Mouse (Mus musculus) megakaryocyte, embryonic 14.5 days (primary cell): ENCODE data around the gene Fkbp7. TPM values are rescaled to one million over a fixed set of nuclear protein-coding genes. Genes with fewer than 3 reads are reported as not detected.

ENCODE experiments used
- H3K27me3 ChIP-seq: replicated peaks from 2 replicates; pipeline ENCODE3; 2012; ENCODE audit warnings: inconsistent platforms
- H3K36me3 ChIP-seq: replicated peaks from 2 replicates; pipeline ENCODE3; 2012; ENCODE audit warnings: low read length, inconsistent platforms, mixed read lengths
- H3K4me1 ChIP-seq: 2 replicates; pipeline ENCODE4 v1.6.1; 2012; ENCODE audit warnings: inconsistent platforms
- H3K4me3 ChIP-seq: replicated peaks from 2 replicates; pipeline ENCODE3; 2012; ENCODE audit warnings: moderate library complexity, mild to moderate bottlenecking, inconsistent platforms
- H3K9me3 ChIP-seq: 2 replicates; pipeline ENCODE4 v1.6.1; 2012; ENCODE audit warnings: inconsistent platforms
- FLI1 ChIP-seq: IDR thresholded peaks from 2 replicates; pipeline ENCODE4 v1.6.1; 2012; ENCODE audit warnings: low read length, inconsistent platforms, mixed read lengths
- GATA1 ChIP-seq: IDR thresholded peaks from 3 replicates; pipeline ENCODE4 v1.6.1; 2012; ENCODE audit warnings: mixed read lengths, low read length, inconsistent platforms, borderline replicate concordance
- polyA plus RNA-seq: library from polyadenylated mRNA; stranded (reverse); fragments of >175 nt; gene quantifications from 2 replicates; pipeline ENCODE4 v1.2.3, GENCODE M21; 2012; ENCODE audit warnings: low replicate concordance; ENCODE audit not compliant: insufficient read depth

Gene Fkbp7
- polyA plus RNA-seq, 1 experiment = not detected

DNA sequence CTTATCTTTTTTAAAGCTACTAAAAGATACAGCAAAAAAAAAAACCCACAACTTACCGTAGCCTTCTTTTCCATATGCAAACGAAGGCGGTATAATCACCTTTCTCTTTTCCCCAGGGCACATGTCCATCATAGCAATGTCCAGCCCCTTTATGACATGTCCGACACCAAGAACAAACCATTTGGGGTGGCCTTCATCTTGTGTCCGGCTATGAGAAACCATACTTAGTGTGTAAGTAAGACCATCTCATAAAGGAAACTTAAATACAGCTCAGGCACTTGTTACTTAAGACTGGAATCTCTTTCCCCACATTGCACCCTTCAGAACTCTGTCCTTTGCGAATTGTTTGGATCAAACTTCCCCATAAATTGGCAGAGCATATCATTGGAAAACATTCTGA lies 1.3 kb downstream of the Fkbp7 start:
- Histone ChIP-seq H3K4me3 (peak overlapping the region; percentile 94), H3K4me1 (peaks cover 44% of the 10 kb centered on the region), H3K27me3 (no peaks in the 10 kb centered on the region), H3K36me3 (peaks cover 24% of the 10 kb centered on the region), H3K9me3 (no peaks in the 10 kb centered on the region)
- TF ChIP-seq GATA1 (no peak), FLI1 (no peak)

DNA sequence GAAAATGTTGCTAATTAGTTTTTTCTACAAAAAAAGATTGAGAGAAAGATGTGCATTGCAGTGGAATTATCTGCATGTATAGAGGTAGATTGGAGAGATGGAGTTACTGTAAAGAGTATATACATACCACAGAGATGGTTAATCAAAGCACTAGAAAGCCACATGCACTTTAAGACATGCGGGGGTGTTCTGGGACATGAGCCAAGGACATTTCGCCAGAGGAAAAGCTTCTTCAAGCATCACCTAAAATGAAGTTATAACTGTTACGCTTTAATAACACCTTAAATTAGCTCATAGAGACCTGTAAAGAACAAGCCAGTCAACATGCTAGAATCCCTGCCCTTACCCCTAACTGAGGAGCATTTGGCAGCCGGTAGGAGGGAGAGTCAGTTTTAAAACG lies 5.7 kb downstream of the Fkbp7 start:
- Histone ChIP-seq H3K4me1 (peaks cover 16% of the 10 kb centered on the region; the same call in 1 of the 2 replicates), H3K27me3 (no peaks in the 10 kb centered on the region), H3K4me3 (no peak overlapping the region), H3K9me3 (no peaks in the 10 kb centered on the region), H3K36me3 (peaks cover 61% of the 10 kb centered on the region)
- no peak for TF ChIP-seq FLI1
- no peak for TF ChIP-seq GATA1

DNA sequence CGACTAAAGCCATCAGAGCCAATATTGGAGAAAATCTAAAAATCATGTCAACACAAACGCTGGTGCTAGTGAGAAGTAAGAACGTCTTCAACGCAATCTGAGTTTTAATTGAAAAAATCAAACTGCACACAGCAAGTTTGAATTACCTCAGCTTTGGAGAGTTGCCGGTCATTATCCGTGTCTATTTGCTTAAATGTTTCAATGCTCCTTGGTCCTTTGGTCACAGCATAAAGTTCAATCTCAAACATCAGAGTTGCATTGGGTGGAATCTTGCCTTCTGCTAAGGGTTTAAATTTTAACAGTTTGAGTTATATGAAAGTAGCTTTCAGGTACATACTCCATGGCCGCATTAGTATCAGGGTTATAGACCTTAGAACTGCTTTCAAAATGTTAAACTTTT lies 7.4 kb downstream of the Fkbp7 start:
- Histone ChIP-seq H3K4me1 (peaks cover 6% of the 10 kb centered on the region; the same call in 1 of the 2 replicates), H3K4me3 (no peak overlapping the region), H3K9me3 (no peaks in the 10 kb centered on the region), H3K36me3 (peaks cover 69% of the 10 kb centered on the region), H3K27me3 (no peaks in the 10 kb centered on the region)
- TF ChIP-seq GATA1 (no peak), FLI1 (no peak)

- Histone ChIP-seq H3K9me3 (no peaks in the 10 kb centered on the region), H3K27me3 (peaks cover 4% of the 10 kb centered on the region), H3K4me3 (no peak overlapping the region), H3K4me1 (peaks cover 16% of the 10 kb centered on the region), H3K36me3 (peaks cover 29% of the 10 kb centered on the region)
- no peak for TF ChIP-seq FLI1
- no peak for TF ChIP-seq GATA1
Measured at GRCm38 (mm10) chr2:76659419-76659818, 13.5 kb downstream of the Fkbp7 start.

GRCm38 (mm10) chr2:76658551-76658950 lies 14.4 kb downstream of the Fkbp7 start:
- TF ChIP-seq FLI1 = no peak
- no peak for TF ChIP-seq GATA1
- H3K4me1 ChIP-seq = peaks cover 16% of the 10 kb centered on the region
- no peaks in the 10 kb centered on the region for H3K9me3 ChIP-seq
- peaks cover 21% of the 10 kb centered on the region for H3K36me3 ChIP-seq
- no peak overlapping the region for H3K4me3 ChIP-seq
- H3K27me3 ChIP-seq = peaks cover 4% of the 10 kb centered on the region

- Histone ChIP-seq H3K27me3 (peaks cover 4% of the 10 kb centered on the region), H3K4me1 (peaks cover 16% of the 10 kb centered on the region), H3K36me3 (no peaks in the 10 kb centered on the region), H3K9me3 (no peaks in the 10 kb centered on the region), H3K4me3 (peak overlapping the region; percentile 65)
- TF ChIP-seq FLI1 (no peak), GATA1 (no peak)
Measured at GRCm38 (mm10) chr2:76655982-76656381, 16.9 kb downstream of the Fkbp7 start.

GRCm38 (mm10) chr2:76655444-76655843 lies 17.5 kb downstream of the Fkbp7 start:
- H3K9me3 ChIP-seq = no peaks in the 10 kb centered on the region
- H3K36me3 ChIP-seq = no peaks in the 10 kb centered on the region
- TF ChIP-seq GATA1 (no peak), FLI1 (no peak)
- peaks cover 4% of the 10 kb centered on the region for H3K27me3 ChIP-seq
- peak overlapping the region; percentile 73 for H3K4me3 ChIP-seq
- peaks cover 16% of the 10 kb centered on the region for H3K4me1 ChIP-seq

DNA sequence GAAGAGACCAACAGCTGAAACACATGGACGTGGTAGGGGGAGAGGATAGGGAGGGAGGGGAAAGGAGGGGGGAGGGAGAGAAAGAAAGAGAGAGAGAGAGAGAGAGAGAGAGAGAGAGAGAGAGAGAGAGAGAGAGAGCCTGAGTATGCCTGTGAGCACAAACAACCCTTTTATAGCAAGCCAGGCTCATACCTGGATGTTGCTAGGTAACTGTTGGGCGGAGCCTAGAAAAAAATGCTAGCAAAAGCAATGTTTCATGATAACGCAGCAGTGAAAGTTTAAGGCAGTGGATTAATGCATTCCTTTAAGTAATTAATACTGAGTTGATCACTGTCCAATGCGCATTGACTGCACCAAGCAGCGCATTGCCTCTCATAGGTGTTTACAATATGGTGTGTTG lies 18.3 kb downstream of the Fkbp7 start:
- Histone ChIP-seq H3K27me3 (peaks cover 4% of the 10 kb centered on the region), H3K9me3 (no peaks in the 10 kb centered on the region), H3K4me3 (no peak overlapping the region), H3K4me1 (peaks cover 16% of the 10 kb centered on the region), H3K36me3 (no peaks in the 10 kb centered on the region)
- TF ChIP-seq GATA1 (no peak), FLI1 (no peak)

DNA sequence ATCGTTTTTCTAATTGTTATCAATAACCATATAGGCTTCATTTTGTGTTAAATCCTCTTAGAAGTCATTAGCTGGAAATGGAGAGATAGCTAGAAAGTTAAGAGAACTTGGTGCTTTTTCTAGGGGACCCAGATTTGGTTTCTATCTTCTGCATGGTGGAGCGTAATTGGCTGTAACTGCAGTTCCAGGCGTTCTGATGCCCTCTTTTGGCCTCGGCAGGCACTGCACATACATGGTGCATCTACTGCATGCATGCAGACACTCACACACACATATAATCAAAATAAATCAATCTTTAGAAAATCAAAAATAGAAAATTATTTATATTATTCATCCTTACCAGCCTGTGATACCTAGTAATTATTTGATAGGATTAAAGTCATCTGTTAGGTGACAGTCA lies 19.8 kb downstream of the Fkbp7 start:
- H3K4me3 ChIP-seq = no peak overlapping the region
- no peak for TF ChIP-seq GATA1
- TF ChIP-seq FLI1 = no peak
- no peaks in the 10 kb centered on the region for H3K9me3 ChIP-seq
- peaks cover 15% of the 10 kb centered on the region for H3K4me1 ChIP-seq
- H3K27me3 ChIP-seq = no peaks in the 10 kb centered on the region
- H3K36me3 ChIP-seq = no peaks in the 10 kb centered on the region

DNA sequence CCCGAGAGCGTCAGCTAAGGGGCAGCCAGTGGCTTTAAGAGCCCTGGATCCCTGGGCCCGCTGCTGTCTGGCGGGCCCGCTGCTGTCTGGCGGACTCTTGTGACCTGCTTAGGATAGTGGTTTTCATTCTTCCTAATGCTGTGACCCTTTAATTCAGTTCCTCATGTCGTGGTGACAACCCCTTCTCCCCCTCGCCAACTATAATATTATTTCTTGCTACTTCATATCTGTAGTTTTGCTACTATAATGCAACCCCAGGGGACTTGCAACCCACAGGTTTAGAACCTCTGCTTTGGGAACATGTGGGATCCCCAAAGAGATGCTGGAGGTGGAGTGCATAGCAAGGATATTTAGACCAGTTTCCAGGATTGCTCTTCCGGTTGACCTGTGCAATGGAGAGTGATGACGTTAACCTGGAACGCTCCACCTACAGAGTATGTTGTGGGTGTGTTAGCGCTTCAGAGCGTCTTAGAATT lies 24.2 kb downstream of the Fkbp7 start:
- Histone ChIP-seq H3K4me1 (peaks cover 34% of the 10 kb centered on the region), H3K4me3 (peak overlapping the region; percentile 94), H3K36me3 (peaks cover 7% of the 10 kb centered on the region), H3K27me3 (no peaks in the 10 kb centered on the region), H3K9me3 (no peaks in the 10 kb centered on the region)
- no peak for TF ChIP-seq FLI1
- TF ChIP-seq GATA1 = no peak
